Mouse (Mus musculus) small intestine, adult 2 months (tissue): ENCODE measurements at regions not wholly inside any gene's neighbourhood (a gene's known extent, or its start where the extent isn't known, plus 50 kb on each side); places are given as distances from the start of the nearest gene placed in this dataset.

ENCODE experiments used
- CTCF ChIP-seq: fragments of 200-500 bp; IDR thresholded peaks from 2 replicates; pipeline ENCODE4 v1.5.1; 2012; ENCODE audit warnings: low read depth, mild to moderate bottlenecking, control low read depth, inconsistent platforms, low read length, moderate library complexity, mixed read lengths; ENCODE audit not compliant: insufficient replicate concordance, insufficient read length; ENCODE audit errors: extremely low read depth
- POLR2A ChIP-seq: fragments of 200-500 bp; IDR thresholded peaks from 2 replicates; pipeline ENCODE4 v1.6.1; 2012; ENCODE audit warnings: low read depth, mild to moderate bottlenecking, control low read depth, inconsistent platforms, low read length, moderate library complexity

DNA sequence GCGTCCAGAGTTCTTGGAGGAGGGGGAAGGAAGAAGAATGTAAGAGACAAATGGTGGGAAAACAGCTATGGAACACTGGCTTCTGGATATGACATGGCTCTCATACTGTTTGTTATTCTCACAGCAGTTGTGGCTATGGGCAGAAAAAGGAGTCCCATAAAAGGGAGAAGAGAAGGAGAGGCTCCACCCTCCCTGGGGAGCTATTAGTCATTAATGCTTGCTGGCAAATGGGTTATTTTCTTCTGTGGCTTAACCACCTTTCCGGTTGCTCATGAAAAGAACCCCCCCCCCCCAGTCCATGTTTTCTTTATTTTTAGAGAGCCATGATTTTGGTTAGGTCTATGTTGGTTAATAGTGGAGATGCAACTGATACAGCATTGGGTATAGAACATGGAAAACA lies 253.9 kb upstream of the Noct start:
- TF ChIP-seq CTCF = no peak
- TF ChIP-seq POLR2A = no peak
